Mouse (Mus musculus) MEL (cell line): ENCODE measurements around the gene Csnk2b. TPM values are rescaled to one million over a fixed set of nuclear protein-coding genes. Genes with fewer than 3 reads are reported as not detected.

Experiments used
- DNase-seq: peaks from one replicate; pipeline ENCODE4 v3.0.0; 2011; ENCODE audit warnings: low read depth, low spot score
- H3K27ac ChIP-seq: 2 replicates; pipeline ENCODE4 v1.5.1; 2012; ENCODE audit warnings: low read depth, mild to moderate bottlenecking, control low read depth, low read length, moderate library complexity; ENCODE audit not compliant: control insufficient read depth
- H3K27me3 ChIP-seq, 2 experiments: fragments of 150-350 bp in 1 of 2; sonication (generic) in 1 of 2; 2 replicates each; pipeline ENCODE4 v1.6.1; 2012; ENCODE audit warnings: low read length in 2 of 2, mild to moderate bottlenecking in 2 of 2, improper control_type of control experiment in 1 of 2, moderate library complexity in 1 of 2; ENCODE audit not compliant: insufficient read depth in 2 of 2, control insufficient read depth in 1 of 2
- H3K36me3 ChIP-seq, 2 experiments: 2 replicates each; pipeline ENCODE4 v1.6.1; 2012 to 2014; ENCODE audit warnings: low read length in 2 of 2, improper control_type of control experiment in 1 of 2, inconsistent platforms in 1 of 2, mild to moderate bottlenecking in 1 of 2; ENCODE audit not compliant: insufficient read depth in 2 of 2, control insufficient read depth in 1 of 2
- H3K4me1 ChIP-seq, 2 experiments: fragments of 150-350 bp in 1 of 2; sonication (generic) in 1 of 2; 2 replicates each; pipeline ENCODE4 v1.6.1; 2012; ENCODE audit warnings: low read length in 2 of 2, improper control_type of control experiment in 1 of 2, mild to moderate bottlenecking in 1 of 2; ENCODE audit not compliant: insufficient read depth in 2 of 2, control insufficient read depth in 1 of 2
- H3K4me3 ChIP-seq, 2 experiments: fragments of 150-350 bp in 1 of 2; sonication (generic) in 1 of 2; 2 replicates each; pipeline ENCODE4 v1.5.1; 2012; ENCODE audit warnings: low read depth in 2 of 2, low read length in 2 of 2, mild to moderate bottlenecking in 2 of 2, moderate library complexity in 2 of 2, control low read depth in 1 of 2, improper control_type of control experiment in 1 of 2; ENCODE audit not compliant: control insufficient read depth in 1 of 2, insufficient read depth in 1 of 2
- H3K79me2 ChIP-seq: 2 replicates; pipeline ENCODE4 v1.6.1; 2012; ENCODE audit warnings: mild to moderate bottlenecking, low read length, moderate library complexity; ENCODE audit not compliant: control insufficient read depth, poor library complexity, insufficient read depth
- H3K9ac ChIP-seq: 2 replicates; pipeline ENCODE4 v1.6.1; 2012; ENCODE audit warnings: low read depth, mild to moderate bottlenecking, control low read depth, low read length, moderate library complexity; ENCODE audit not compliant: control insufficient read depth, poor library complexity, severe bottlenecking
- H3K9me3 ChIP-seq: fragments of 150-350 bp; sonication (generic); replicated peaks from 2 replicates; pipeline ENCODE4 v1.6.1; 2012; ENCODE audit warnings: mild to moderate bottlenecking, low read length, improper control_type of control experiment, moderate library complexity; ENCODE audit not compliant: insufficient read depth
- CHD1 ChIP-seq: IDR thresholded peaks from 2 replicates; pipeline ENCODE4 v1.6.1; 2012; ENCODE audit warnings: low read depth, mild to moderate bottlenecking, inconsistent platforms, low read length, improper control_type of control experiment
- CHD2 ChIP-seq: IDR thresholded peaks from 2 replicates; pipeline ENCODE4 v1.6.1; 2011; ENCODE audit warnings: low read length, improper control_type of control experiment
- CTCF ChIP-seq, 3 experiments: IDR thresholded peaks in 2 of 3; conservative IDR thresholded peaks in 1 of 3; 2 replicates each; pipeline ENCODE4 v1.5.1; 2011 to 2012; ENCODE audit warnings: low read length in 3 of 3, low read depth in 2 of 3, mild to moderate bottlenecking in 2 of 3, improper control_type of control experiment in 1 of 3, inconsistent platforms in 1 of 3, mixed read lengths in 1 of 3, moderate library complexity in 1 of 3; ENCODE audit not compliant: control insufficient read depth in 1 of 3, insufficient read depth in 1 of 3, poor library complexity in 1 of 3, severe bottlenecking in 1 of 3
- ELF1 ChIP-seq: IDR thresholded peaks from 2 replicates; pipeline ENCODE4 v1.6.1; 2014; ENCODE audit warnings: low read depth, mild to moderate bottlenecking, inconsistent platforms, low read length, improper control_type of control experiment, moderate library complexity
- EP300 ChIP-seq, 2 experiments: IDR thresholded peaks; 2 replicates each; pipeline ENCODE4 v1.6.1; 2011; ENCODE audit warnings: improper control_type of control experiment in 2 of 2, low read length in 2 of 2, low read depth in 1 of 2, mild to moderate bottlenecking in 1 of 2
- GATA1 ChIP-seq: IDR thresholded peaks from 2 replicates; pipeline ENCODE4 v1.6.1; 2011; ENCODE audit warnings: low read depth, low read length, improper control_type of control experiment
- KAT2A ChIP-seq: conservative IDR thresholded peaks from 2 replicates; pipeline ENCODE4 v1.6.1; 2012; ENCODE audit warnings: low read depth, low read length, improper control_type of control experiment, inconsistent platforms
- MAFK ChIP-seq: IDR thresholded peaks from 2 replicates; pipeline ENCODE4 v1.6.1; 2011; ENCODE audit warnings: low read depth, mild to moderate bottlenecking, low read length, improper control_type of control experiment, borderline replicate concordance
- MXI1 ChIP-seq: IDR thresholded peaks from 2 replicates; pipeline ENCODE4 v1.6.1; 2011; ENCODE audit warnings: mild to moderate bottlenecking, low read depth, low read length, improper control_type of control experiment
- MYC ChIP-seq: IDR thresholded peaks from 2 replicates; pipeline ENCODE4 v1.6.1; 2011; ENCODE audit warnings: low read depth, mild to moderate bottlenecking, low read length, improper control_type of control experiment, moderate library complexity
- NELFE ChIP-seq: IDR thresholded peaks from 2 replicates; pipeline ENCODE4 v1.6.1; 2011; ENCODE audit warnings: low read depth, low read length, improper control_type of control experiment
- NRF1 ChIP-seq: IDR thresholded peaks from 2 replicates; pipeline ENCODE4 v1.6.1; 2014; ENCODE audit warnings: low read depth, mild to moderate bottlenecking, inconsistent platforms, low read length, improper control_type of control experiment, moderate library complexity; ENCODE audit not compliant: poor library complexity, insufficient read depth, severe bottlenecking
- POLR2A ChIP-seq, 2 experiments: IDR thresholded peaks; 2 replicates each; pipeline ENCODE4 v1.6.1; 2011 to 2012; ENCODE audit warnings: low read length in 2 of 2, mild to moderate bottlenecking in 2 of 2, control low read depth in 1 of 2, improper control_type of control experiment in 1 of 2, low read depth in 1 of 2, moderate library complexity in 1 of 2; ENCODE audit not compliant: control insufficient read depth in 1 of 2, insufficient read depth in 1 of 2, poor library complexity in 1 of 2
- POLR2AphosphoS2 ChIP-seq: IDR thresholded peaks from 2 replicates; pipeline ENCODE4 v1.6.1; 2011; ENCODE audit warnings: low read length, improper control_type of control experiment
- RAD21 ChIP-seq: IDR thresholded peaks from 2 replicates; pipeline ENCODE4 v1.6.1; 2011; ENCODE audit warnings: mild to moderate bottlenecking, low read depth, low read length, improper control_type of control experiment
- RCOR1 ChIP-seq: IDR thresholded peaks from 2 replicates; pipeline ENCODE4 v1.6.1; 2012; ENCODE audit warnings: low read depth, mild to moderate bottlenecking, inconsistent platforms, low read length, improper control_type of control experiment
- SIN3A ChIP-seq: IDR thresholded peaks from 2 replicates; pipeline ENCODE4 v1.6.1; 2012; ENCODE audit warnings: low read length, improper control_type of control experiment, inconsistent platforms
- SMC3 ChIP-seq: IDR thresholded peaks from 2 replicates; pipeline ENCODE4 v1.6.1; 2011; ENCODE audit warnings: low read depth, low read length, improper control_type of control experiment
- TAL1 ChIP-seq: IDR thresholded peaks from 2 replicates; pipeline ENCODE4 v1.6.1; 2012; ENCODE audit warnings: mild to moderate bottlenecking, inconsistent platforms, low read length, moderate library complexity, mixed read lengths
- TBP ChIP-seq: IDR thresholded peaks from 2 replicates; pipeline ENCODE4 v1.8.0; 2011; ENCODE audit warnings: low read depth, low read length, improper control_type of control experiment
- UBTF ChIP-seq: IDR thresholded peaks from 2 replicates; pipeline ENCODE4 v1.6.1; 2012; ENCODE audit warnings: low read depth, mild to moderate bottlenecking, inconsistent platforms, low read length, improper control_type of control experiment, moderate library complexity, borderline replicate concordance; ENCODE audit not compliant: insufficient read depth
- USF1 ChIP-seq: IDR thresholded peaks from 2 replicates; pipeline ENCODE4 v1.6.1; 2014; ENCODE audit warnings: low read depth, mild to moderate bottlenecking, inconsistent platforms, low read length, improper control_type of control experiment, moderate library complexity
- USF2 ChIP-seq, 2 experiments: IDR thresholded peaks; 2 replicates each; pipeline ENCODE4 v1.6.1; 2011 to 2012; ENCODE audit warnings: improper control_type of control experiment in 2 of 2, low read length in 2 of 2, borderline replicate concordance in 1 of 2, inconsistent platforms in 1 of 2, low read depth in 1 of 2, mild to moderate bottlenecking in 1 of 2; ENCODE audit not compliant: insufficient read depth in 1 of 2
- ZC3H11A ChIP-seq: IDR thresholded peaks from 2 replicates; pipeline ENCODE4 v1.6.1; 2012; ENCODE audit warnings: low read depth, mild to moderate bottlenecking, inconsistent platforms, low read length, improper control_type of control experiment
- ZKSCAN1 ChIP-seq: IDR thresholded peaks from 2 replicates; pipeline ENCODE4 v1.6.1; 2012; ENCODE audit warnings: low read depth, mild to moderate bottlenecking, inconsistent platforms, low read length, improper control_type of control experiment, moderate library complexity
- ZMIZ1 ChIP-seq: IDR thresholded peaks from 2 replicates; pipeline ENCODE4 v1.6.1; 2012; ENCODE audit warnings: low read depth, mild to moderate bottlenecking, inconsistent platforms, low read length, improper control_type of control experiment, moderate library complexity
- ZNF384 ChIP-seq: IDR thresholded peaks from 2 replicates; pipeline ENCODE4 v1.6.1; 2012; ENCODE audit warnings: low read depth, mild to moderate bottlenecking, inconsistent platforms, low read length, improper control_type of control experiment
- polyA plus RNA-seq, 2 experiments: library from polyadenylated mRNA; stranded (reverse) in 1 of 2; unstranded in 1 of 2; fragments of >175 nt in 1 of 2; fragments of >200 nt in 1 of 2; gene quantifications; 2 replicates each; pipeline versions ENCODE4 v1.2.1 to v1.2.4; 2012; ENCODE audit warnings: low replicate concordance in 2 of 2, low read depth in 1 of 2; ENCODE audit not compliant: insufficient read length in 2 of 2, insufficient read depth in 1 of 2, missing spikeins in 1 of 2
- total RNA-seq: library from RNA; depleted of rRNA; stranded (reverse); fragments of 300-350 nt; gene quantifications from 2 replicates; pipeline ENCODE4 v1.2.3, GENCODE M21; 2012

Csnk2b gene
- total and polyA plus RNA-seq, 3 experiments: 222 to 607 TPM; not detected in 1

DNA sequence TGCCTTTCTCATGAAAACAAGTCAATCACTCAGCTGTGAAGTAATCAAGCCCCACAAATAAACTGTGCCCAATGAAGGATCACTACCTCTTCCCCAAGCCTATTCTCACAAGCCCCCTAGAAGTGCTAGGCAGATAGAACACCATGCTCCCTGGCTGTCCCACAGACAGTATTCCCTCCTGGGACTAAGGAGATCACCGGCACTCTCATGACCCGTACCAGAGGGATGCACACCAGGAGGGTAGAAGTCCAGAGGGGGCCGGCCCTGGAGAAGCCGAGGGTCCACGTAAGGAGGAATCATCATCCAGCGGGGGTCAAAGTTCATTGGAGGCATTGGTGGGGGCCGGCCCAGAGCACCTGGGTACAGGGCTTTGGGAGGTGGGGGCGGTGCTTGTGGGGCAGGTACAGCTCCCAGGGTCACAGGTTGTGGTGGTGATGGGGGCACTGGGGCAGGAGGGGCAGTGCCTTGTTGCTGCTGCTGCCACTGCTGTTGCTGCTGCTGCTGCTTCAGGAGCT lies 35.9 kb upstream of the Csnk2b start:
- Histone ChIP-seq H3K9ac (no peak overlapping the region), H3K27ac (no peak overlapping the region), H3K4me3 (no peak overlapping the region), H3K36me3 (peaks cover 9 to 44% of the 10 kb centered on the region in 2 experiments), H3K79me2 (peaks cover 54% of the 10 kb centered on the region), H3K4me1 (peaks cover 0 to 4% of the 10 kb centered on the region in 2 experiments; a peak in 1 of 4 replicates), H3K9me3 (no peaks in the 10 kb centered on the region), H3K27me3 (no peaks in the 10 kb centered on the region)
- TF ChIP-seq SIN3A: no peak
- no peak for TF ChIP-seq SMC3
- no peak for TF ChIP-seq ZMIZ1
- no peak for TF ChIP-seq GATA1
- TF ChIP-seq MAFK: no peak
- TF ChIP-seq MXI1: no peak
- no peak for TF ChIP-seq NRF1
- TF ChIP-seq TBP: no peak
- no peak for TF ChIP-seq EP300 (IDR thresholded peaks at IDR 0.05; ENCODE audit: low read depth in 1 of 2, low read length in 2 of 2)
- TF ChIP-seq ELF1: no peak
- TF ChIP-seq POLR2AphosphoS2: no peak
- TF ChIP-seq ZKSCAN1: no peak
- TF ChIP-seq MYC: no peak
- TF ChIP-seq RCOR1: no peak
- TF ChIP-seq USF2 (IDR thresholded peaks at IDR 0.05; ENCODE audit: borderline replicate concordance in 1 of 2, insufficient read depth in 1 of 2, low read depth in 1 of 2, low read length in 2 of 2): no peak
- TF ChIP-seq ZNF384: no peak
- no peak for TF ChIP-seq CHD1
- no peak for TF ChIP-seq CTCF (IDR thresholded peaks at IDR 0.05 in 2 of 3, conservative IDR thresholded peaks at IDR 0.05 in 1 of 3; ENCODE audit: control insufficient read depth in 1 of 3, insufficient read depth in 1 of 3, low read depth in 2 of 3, low read length in 3 of 3, poor library complexity in 1 of 3, severe bottlenecking in 1 of 3)
- no peak for TF ChIP-seq USF1
- DNase-seq: no peak

- Histone ChIP-seq H3K79me2 (peaks cover 49% of the 10 kb centered on the region), H3K9ac (no peak overlapping the region), H3K9me3 (no peaks in the 10 kb centered on the region), H3K4me1 (no peaks in the 10 kb centered on the region), H3K36me3 (peaks cover 5 to 40% of the 10 kb centered on the region in 2 experiments), H3K4me3 (no peak overlapping the region), H3K27ac (no peak overlapping the region)
- no peak for DNase-seq
- TF ChIP-seq NRF1 (no peak), POLR2A (IDR thresholded peaks at IDR 0.05; ENCODE audit: control insufficient read depth in 1 of 2, insufficient read depth in 1 of 2, low read depth in 1 of 2, low read length in 2 of 2, poor library complexity in 1 of 2) (no peak), TBP (no peak), SMC3 (no peak), RCOR1 (no peak), RAD21 (no peak), ZMIZ1 (no peak), UBTF (no peak), MXI1 (no peak), NELFE (no peak), TAL1 (no peak), USF1 (no peak), USF2 (IDR thresholded peaks at IDR 0.05; ENCODE audit: borderline replicate concordance in 1 of 2, insufficient read depth in 1 of 2, low read depth in 1 of 2, low read length in 2 of 2) (no peak), ZC3H11A (no peak), KAT2A (no peak), CHD2 (no peak), CHD1 (no peak), POLR2AphosphoS2 (no peak), ELF1 (no peak)
- TF ChIP-seq, all 39 proteins: peak for 0
- H3K27me3 ChIP-seq: no peaks in the 10 kb centered on the region
Observed at GRCm38 (mm10) chr17:35157254-35157653, 35.4 kb upstream of the Csnk2b start.
